Mouse (Mus musculus): ENCODE data around the gene Pi4ka.

DNA sequence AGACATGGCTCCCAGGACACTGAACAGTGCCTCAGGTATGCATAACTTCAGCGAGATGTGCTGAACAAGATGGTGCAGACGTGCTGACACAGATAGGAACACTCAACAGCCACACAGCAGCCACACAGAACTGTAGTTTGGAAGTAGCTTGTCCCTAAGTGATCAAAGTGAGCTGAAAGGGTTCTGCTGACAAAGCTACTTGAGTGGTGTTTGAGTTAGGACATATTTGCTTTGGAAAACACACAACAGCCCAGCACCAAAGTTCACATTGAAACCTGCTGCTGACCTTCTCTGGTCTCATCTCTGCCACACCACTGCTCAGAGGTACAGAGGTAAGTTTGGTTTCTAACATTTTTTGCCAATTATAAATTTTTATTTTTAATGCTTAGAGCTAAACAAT, 75.0 kb downstream of the Pi4ka start, which contains the start of gene Serpind1:
- no peak for TF ChIP-seq CTCF (IDR thresholded peaks at IDR 0.05; ENCODE audit: low read depth, low read length)
- no peak for TF ChIP-seq POLR2A (IDR thresholded peaks at IDR 0.05; ENCODE audit: extremely low read depth, insufficient read depth, low read length)
